Mouse (Mus musculus): ENCODE measurements around the gene Tsks.

The Tsks gene

GRCm38 (mm10) chr7:44942904-44943303 lies at the start of gene Tsks:
Gene Tsks, plus strand, starts transcription at chr7:44943204.
- DNase-seq (ENCODE audit: low read depth in 1 of 2, low spot score in 2 of 2) = no peak

GRCm38 (mm10) chr7:44894175-44894574 lies 48.8 kb upstream of the Tsks start:
- no peak for DNase-seq (ENCODE audit: low read depth in 1 of 2, low spot score in 2 of 2)

- DNase-seq (ENCODE audit: low read depth in 1 of 2, low spot score in 2 of 2) = no peak
Observed at GRCm38 (mm10) chr7:44895206-44895592, 47.8 kb upstream of the Tsks start.

GRCm38 (mm10) chr7:44895593-44896434 lies 47.2 kb upstream of the Tsks start, which contains the start of gene Fuz:
Gene Fuz, plus strand, starts transcription at chr7:44896079.
- peak; percentile 82 to 87 for DNase-seq (ENCODE audit: low read depth in 1 of 2, low spot score in 2 of 2)

- DNase-seq (ENCODE audit: low read depth in 1 of 2, low spot score in 2 of 2) = no peak
Observed at GRCm38 (mm10) chr7:44896499-44896898, 46.5 kb upstream of the Tsks start.

- no peak for DNase-seq (ENCODE audit: low read depth in 1 of 2, low spot score in 2 of 2)
Observed at GRCm38 (mm10) chr7:44898607-44899006, 44.4 kb upstream of the Tsks start.

GRCm38 (mm10) chr7:44900632-44901031 lies 42.4 kb upstream of the Tsks start:
- DNase-seq (ENCODE audit: low read depth in 1 of 2, low spot score in 2 of 2) = no peak

- DNase-seq (ENCODE audit: low read depth in 1 of 2, low spot score in 2 of 2) = no peak
Observed at GRCm38 (mm10) chr7:44901230-44901722, 41.7 kb upstream of the Tsks start.

GRCm38 (mm10) chr7:44905430-44905829 lies 37.6 kb upstream of the Tsks start:
- no peak for DNase-seq (ENCODE audit: low read depth in 1 of 2, low spot score in 2 of 2)

GRCm38 (mm10) chr7:44908706-44909476 lies 34.1 kb upstream of the Tsks start:
- no peak for DNase-seq (ENCODE audit: low read depth in 1 of 2, low spot score in 2 of 2)

- no peak for DNase-seq (ENCODE audit: low read depth in 1 of 2, low spot score in 2 of 2)
Observed at GRCm38 (mm10) chr7:44914396-44914795, 28.6 kb upstream of the Tsks start.

GRCm38 (mm10) chr7:44915314-44915713 lies 27.7 kb upstream of the Tsks start:
- DNase-seq (ENCODE audit: low read depth in 1 of 2, low spot score in 2 of 2) = no peak

- no peak for DNase-seq (ENCODE audit: low read depth in 1 of 2, low spot score in 2 of 2)
Observed at GRCm38 (mm10) chr7:44916191-44916590, 26.8 kb upstream of the Tsks start.

GRCm38 (mm10) chr7:44916881-44917280 lies 26.1 kb upstream of the Tsks start:
- no peak for DNase-seq (ENCODE audit: low read depth in 1 of 2, low spot score in 2 of 2)

GRCm38 (mm10) chr7:44918219-44918618 lies 24.8 kb upstream of the Tsks start:
- DNase-seq (ENCODE audit: low read depth in 1 of 2, low spot score in 2 of 2) = no peak

- no peak for DNase-seq (ENCODE audit: low read depth in 1 of 2, low spot score in 2 of 2)
Observed at GRCm38 (mm10) chr7:44919127-44919526, 23.9 kb upstream of the Tsks start.

GRCm38 (mm10) chr7:44922530-44922929 lies 20.5 kb upstream of the Tsks start:
- DNase-seq (ENCODE audit: low read depth in 1 of 2, low spot score in 2 of 2) = no peak

- DNase-seq (ENCODE audit: low read depth in 1 of 2, low spot score in 2 of 2) = no peak
Observed at GRCm38 (mm10) chr7:44925468-44925867, 17.5 kb upstream of the Tsks start.

- no peak for DNase-seq (ENCODE audit: low read depth in 1 of 2, low spot score in 2 of 2)
Observed at GRCm38 (mm10) chr7:44928570-44928969, 14.4 kb upstream of the Tsks start.

GRCm38 (mm10) chr7:44929204-44930151 lies 13.5 kb upstream of the Tsks start, which contains the start of gene Ap2a1:
Gene Ap2a1, minus strand, starts transcription at chr7:44929496.
- DNase-seq (ENCODE audit: low read depth in 1 of 2, low spot score in 2 of 2) = peak; percentile 99 to 100

- no peak for DNase-seq (ENCODE audit: low read depth in 1 of 2, low spot score in 2 of 2)
Observed at GRCm38 (mm10) chr7:44938680-44939079, 4.3 kb upstream of the Tsks start.

Data from monocyte, adult 2 months (primary cell).